Mouse (Mus musculus): ENCODE data around the gene Gm21987. TPM values are rescaled to one million over a fixed set of nuclear protein-coding genes. Genes with fewer than 3 reads are reported as not detected.

The Gm21987 gene
- polyA plus RNA-seq, 1 experiment: not detected

DNA sequence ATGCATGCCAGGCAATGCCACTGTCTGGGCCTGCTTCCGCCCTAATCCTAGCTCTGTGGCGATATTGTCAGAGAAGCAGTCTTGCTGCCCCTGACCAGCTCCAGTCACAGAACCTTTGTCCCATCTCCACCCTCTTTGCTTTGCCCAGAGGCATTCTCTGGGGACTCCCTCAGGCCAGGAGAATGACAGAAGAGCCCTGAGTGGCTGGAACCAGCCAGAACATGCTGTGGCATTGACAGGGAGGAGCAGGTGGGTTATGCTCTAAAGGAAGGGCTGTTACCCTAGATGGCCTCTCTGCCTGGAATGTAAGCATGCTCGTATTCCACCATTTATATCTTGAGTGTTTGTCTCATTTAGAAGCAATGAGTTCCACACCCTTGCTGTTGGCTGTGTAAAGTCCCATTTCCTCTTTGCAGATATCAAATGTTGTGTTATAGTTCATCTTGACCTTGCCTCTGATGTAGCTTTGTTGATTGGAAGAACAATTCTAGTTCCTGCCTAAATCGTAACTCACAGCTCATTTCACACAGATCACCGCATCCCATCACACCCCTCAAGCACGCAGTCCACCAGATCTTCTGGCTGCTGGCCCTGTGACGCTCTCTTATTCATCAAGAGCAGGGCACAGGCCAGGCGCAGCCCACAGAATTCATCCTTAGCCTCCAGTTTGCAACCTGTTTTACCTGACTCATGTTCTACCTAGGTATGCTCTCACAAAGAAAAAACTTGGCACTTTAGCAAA is 24.0 kb downstream of the Gm21987 start:
- DNase-seq (ENCODE audit: low spot score): no peak

DNA sequence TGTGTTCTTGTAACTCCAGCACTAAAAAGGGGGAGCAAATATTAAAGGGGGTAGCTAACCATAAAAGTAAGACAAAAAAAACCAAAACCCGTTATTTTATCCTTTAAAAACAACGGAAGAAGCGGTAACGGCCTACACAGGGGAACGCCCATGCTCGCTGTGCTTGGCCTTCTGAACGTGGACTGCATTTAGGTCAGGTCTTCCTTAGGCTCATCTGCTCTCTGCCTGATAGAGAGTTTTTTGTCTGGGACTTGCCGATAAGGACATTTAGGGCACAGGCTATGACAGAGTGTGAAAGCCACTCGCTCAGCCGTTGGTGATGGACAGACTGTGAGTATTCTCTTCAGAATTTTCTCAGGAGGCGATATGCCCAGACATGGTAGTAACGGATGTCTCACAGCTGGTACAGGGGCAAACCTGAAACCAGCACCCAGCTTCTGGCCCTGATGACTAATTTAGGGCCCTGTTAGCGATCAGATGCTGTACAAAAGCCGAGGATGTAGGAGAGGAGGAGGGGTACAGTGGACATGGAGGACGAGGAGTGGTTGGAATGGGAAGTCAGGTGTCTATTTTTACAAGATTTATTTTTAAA is 25.0 kb downstream of the Gm21987 start:
- no peak for DNase-seq (ENCODE audit: low spot score)

DNA sequence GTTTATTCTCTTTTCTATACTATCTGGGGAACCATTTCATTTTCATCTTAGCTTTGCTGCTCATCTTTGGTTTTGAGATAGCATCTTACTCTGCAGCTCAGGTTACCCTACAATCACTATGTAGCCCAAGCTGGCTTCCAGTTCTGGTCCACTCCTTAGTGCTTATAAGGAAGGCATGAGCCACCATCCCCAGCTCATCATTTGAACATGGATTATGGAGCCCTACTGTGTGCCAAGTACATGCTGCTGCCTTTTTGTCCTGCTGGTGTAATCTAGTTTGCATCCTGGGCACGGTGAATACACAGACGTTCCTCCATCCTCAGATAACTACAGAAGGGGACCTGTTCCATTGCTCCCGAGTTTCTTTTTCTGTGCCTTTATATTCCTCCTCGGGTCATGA is 26.0 kb downstream of the Gm21987 start:
- DNase-seq (ENCODE audit: low spot score): no peak

DNA sequence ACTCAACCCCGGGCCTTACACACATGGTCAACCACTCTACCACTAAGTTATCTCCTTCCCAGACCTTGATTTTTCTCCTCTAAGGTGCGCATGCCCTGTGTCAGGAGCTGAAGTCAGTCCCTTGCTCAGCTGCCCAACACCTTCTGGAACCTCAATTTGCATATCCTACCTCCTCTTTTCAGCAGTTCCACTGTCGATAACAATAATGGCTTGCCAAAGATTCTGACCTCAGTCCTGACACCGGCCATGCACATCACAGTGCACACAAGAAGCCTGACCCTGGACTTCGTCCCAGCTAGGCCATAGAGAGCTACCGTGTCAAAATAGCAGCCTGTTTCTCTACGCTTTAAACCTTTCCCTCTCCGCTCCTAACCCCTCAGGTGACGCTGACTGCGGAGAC is 26.6 kb downstream of the Gm21987 start:
- DNase-seq (ENCODE audit: low spot score): no peak

DNA sequence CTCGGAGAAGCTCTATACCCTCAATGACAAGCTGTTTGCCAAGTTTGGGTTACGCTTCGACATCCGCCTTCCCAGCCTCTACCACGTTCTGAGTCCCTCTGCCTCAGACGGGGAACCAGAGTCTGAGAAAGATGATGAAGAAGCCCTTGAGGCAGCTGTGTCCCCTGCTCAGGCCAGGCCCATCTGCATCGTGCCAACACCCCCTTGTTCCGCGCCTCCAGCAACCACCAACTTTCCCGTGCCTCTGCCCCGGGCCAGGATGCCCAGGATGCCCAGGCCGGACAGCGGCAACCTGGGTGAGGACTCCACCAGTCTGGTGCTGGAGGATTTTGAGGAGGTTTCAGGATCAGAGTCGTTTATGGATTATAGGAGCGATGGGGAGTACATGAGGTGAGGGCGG is 27.1 kb downstream of the Gm21987 start:
- no peak for DNase-seq (ENCODE audit: low spot score)

DNA sequence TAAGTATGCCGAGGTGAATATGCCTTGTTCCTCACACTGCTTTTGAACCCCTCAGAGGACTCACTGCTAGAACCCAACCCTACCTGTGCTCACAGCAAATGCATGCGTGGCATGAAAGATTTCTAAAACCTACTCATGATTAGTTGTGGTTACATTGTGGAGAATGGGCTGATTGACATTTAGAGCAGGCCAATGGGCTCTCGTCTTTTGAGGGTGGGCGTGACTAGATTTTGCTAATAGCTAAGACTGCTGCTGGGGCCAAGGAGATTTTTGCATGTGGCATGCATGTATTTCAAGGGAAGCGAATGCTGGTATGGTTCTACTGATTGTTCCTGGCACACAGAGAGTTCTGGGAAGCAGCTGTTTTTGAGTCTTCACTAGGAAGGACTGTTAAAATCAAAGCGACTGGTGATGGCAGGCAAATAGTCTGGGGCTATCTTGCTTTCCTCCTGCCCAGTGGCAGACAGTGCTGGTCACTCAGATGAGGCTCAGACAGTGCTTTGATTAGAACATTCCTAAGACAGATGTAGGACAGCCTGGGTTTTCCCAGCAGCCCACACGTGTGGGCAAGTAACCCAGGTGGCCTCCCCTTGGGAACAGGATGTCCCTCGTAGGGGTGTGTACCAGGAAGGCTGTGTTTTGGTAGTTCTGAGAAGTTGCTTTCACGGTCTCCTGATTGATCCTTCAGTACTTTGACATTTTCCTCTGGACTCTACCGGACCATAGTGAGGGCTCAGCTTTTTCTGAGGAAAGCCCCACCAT is 27.7 kb downstream of the Gm21987 start:
- no peak for DNase-seq (ENCODE audit: low spot score)

DNA sequence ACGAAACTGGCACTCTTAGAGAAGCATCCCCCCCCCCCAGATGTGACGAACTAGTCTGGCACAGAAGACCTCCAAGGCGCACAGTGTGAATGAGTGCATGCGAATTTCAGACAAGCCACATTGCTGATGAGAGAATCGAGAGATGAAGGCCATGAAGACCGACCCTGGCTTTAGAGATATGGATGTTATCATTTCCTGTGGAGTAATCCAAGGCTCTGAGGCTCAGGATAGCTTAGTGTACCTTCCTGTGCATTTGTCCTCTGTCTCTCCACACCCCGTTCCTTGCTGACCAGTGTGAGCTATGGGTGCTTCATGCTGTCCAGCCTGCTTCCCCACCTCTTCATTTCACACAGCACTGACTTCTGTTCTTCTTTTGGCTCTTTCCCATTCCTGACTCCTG is 28.3 kb downstream of the Gm21987 start:
- DNase-seq (ENCODE audit: low spot score): no peak

DNA sequence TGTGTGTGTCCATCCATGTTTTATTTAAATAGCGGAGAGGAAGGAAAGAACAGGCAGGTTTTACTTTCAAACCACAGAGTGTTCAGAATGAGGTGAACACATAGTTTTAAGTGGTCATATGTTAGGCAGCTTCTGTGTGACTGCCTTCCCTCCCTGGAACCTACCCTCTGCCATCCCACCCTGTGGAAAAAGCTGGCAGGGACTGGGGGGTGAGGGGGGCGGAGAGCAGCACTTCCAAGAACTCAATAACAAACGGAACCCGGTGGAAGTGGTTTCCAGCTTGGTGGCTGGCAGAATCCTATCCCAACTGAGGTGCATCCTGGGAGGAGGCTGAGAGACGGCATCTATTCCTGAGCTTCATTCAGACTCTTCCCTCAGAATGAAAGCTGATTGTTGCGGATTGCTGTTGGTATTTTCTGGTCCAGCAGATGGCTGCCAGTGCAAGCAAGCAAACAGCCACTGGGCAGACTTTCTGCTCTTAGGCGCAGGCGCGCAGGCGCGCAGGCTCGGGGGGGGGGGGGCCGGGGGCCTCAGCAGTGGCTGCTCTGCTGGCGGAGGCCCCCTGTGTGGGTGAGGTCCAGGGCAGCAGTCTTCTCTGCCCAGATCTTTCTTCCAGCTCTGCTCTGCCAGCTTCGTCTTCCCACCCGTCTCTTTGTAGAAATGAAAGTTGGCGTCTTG is 29.5 kb downstream of the Gm21987 start:
- no peak for DNase-seq (ENCODE audit: low spot score)

DNA sequence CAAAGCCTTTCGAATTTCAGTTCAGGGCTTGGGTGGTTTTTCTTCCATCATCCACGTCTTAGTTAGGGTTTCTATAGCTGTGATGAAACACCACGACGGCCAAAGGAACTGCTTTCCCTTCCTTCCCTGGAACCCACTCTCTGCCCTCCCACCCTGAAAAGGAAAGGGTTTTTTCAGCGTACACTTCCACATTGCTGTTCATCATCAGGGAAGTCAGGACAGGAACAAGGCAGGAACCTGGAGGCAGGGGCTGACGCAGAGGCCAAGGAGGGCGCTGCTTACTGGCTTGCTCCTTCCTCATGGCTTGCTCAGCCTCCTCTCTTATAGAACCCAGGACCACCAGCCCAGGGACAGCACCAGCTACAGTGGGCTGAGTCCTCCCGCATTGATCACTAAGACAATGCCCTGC is 30.0 kb downstream of the Gm21987 start:
- DNase-seq (ENCODE audit: low spot score): no peak

DNA sequence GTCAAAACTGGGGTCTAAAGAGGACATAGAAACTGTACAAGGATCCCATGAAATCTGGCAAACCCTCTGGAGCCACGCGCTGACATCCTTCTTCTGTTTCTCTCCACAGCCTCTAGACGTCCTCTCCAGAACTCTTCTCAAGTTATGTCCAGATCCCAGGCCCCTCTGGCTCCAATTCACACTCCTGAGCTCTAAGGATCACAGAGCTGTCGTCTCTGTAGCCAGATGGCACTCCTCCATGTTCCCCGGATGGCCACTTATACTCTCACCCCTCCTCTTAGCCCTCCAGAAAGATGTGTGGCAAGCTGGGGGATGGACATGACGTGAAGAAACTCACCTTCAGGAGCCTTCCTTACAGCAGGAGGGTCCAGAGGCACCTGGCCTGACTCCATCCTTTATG is 30.7 kb downstream of the Gm21987 start:
- DNase-seq (ENCODE audit: low spot score): no peak

DNA sequence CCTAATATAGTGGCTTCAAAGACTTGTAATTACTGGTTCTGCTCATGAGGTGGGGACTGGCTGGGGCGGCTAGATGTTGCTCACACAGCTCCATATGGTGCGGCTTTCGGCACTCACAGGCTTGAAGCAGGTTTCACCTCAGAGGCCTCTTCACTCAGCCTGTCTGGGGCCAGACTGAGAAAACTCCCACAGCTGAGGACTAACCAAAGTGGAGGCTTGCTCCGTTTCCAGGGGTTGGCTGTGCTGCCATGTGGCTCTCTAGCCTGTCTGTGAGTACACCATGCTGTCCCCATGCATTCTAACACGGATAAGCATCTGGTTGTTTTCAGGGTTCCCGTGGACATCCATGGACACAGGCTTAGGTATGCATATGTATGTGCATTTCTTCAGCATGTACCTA is 31.8 kb downstream of the Gm21987 start:
- DNase-seq (ENCODE audit: low spot score): no peak

- DNase-seq (ENCODE audit: low spot score): no peak
Measured at GRCm38 (mm10) chr16:38379088-38379487, 32.2 kb downstream of the Gm21987 start.

GRCm38 (mm10) chr16:38379493-38379892 is 32.7 kb downstream of the Gm21987 start:
- no peak for DNase-seq (ENCODE audit: low spot score)

GRCm38 (mm10) chr16:38379926-38380325 is 33.1 kb downstream of the Gm21987 start:
- DNase-seq (ENCODE audit: low spot score): no peak

DNA sequence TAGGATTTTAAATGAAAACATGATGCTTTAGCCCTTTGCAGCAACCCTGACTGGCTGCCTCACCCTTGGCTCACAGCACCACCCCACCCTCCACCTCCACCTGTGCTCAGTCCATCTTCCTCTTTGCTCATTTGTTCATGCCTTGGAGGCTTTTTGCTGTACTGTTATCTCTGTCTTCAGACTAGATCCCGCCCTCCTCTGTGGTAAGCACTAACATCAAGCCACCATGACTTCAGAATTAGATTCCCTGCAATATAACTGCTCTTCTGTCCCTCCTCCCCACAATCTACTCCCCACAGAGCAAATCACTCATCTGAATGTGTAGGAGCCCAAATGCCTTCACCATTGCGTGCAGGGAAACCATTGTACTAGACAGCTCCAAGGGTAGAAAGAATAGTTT is 36.8 kb downstream of the Gm21987 start:
- no peak for DNase-seq (ENCODE audit: low spot score)

DNA sequence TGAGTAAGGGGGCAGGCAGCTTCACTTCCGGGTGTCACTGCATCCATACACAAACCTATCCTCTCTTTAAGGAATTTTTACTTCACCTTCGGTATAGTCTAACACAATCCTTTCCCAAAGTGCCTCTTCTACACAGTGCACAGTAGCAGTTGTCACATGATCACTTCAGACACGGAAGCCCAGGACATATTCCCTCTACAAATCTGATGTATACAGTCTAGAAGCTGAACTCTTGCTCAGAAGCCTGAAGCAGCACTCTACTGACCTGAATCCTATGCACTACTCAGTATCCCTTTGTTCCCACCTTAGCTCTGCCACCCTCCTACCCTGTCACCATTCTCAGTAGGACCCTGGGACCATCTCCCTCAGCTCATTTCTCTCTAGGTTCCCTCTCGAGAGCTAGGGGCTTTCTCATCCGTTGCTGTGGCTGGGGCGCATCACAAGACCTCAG is 38.4 kb downstream of the Gm21987 start:
- DNase-seq (ENCODE audit: low spot score): no peak

DNA sequence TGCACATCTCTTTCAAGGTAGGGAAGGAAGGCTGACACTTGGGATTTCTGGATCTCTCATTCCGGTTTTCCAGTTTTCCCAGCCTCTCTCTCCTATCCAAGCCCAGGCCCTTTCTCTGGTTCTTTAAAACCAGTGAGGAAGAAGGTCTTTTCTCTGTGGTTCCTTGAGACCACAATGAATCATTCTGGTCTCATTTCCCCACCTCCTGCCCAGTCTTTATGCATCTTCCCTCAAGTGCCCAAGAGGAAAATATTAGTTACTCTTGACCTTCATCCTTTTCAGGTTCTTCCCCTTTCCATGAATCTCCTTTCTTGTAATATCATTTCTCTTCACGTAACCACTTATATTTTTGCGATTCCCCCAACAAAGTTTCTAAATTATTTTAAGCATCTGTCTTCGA is 38.9 kb downstream of the Gm21987 start:
- DNase-seq (ENCODE audit: low spot score): no peak

GRCm38 (mm10) chr16:38387389-38387788 is 40.5 kb downstream of the Gm21987 start:
- DNase-seq (ENCODE audit: low spot score): no peak

DNA sequence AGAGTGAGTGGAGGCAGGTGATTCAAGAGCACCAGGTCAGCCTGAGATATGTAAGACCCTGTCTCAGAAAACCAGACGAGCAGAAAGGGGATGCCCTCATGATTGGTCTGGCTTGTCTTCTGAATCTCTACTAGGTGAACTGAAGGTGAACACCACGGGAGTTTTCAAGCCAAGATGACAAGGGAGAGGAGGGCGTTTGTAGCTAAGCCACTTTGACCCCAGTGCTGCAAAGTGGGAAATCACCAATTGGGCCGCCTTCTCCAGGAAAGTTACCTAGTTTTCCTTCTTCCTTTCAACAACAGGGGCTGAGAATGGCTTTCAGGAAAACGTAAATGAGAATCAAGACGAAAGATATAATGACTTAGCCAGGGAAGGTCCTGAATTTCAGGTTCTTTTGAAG is 41.9 kb downstream of the Gm21987 start:
- DNase-seq (ENCODE audit: low spot score): no peak

DNA sequence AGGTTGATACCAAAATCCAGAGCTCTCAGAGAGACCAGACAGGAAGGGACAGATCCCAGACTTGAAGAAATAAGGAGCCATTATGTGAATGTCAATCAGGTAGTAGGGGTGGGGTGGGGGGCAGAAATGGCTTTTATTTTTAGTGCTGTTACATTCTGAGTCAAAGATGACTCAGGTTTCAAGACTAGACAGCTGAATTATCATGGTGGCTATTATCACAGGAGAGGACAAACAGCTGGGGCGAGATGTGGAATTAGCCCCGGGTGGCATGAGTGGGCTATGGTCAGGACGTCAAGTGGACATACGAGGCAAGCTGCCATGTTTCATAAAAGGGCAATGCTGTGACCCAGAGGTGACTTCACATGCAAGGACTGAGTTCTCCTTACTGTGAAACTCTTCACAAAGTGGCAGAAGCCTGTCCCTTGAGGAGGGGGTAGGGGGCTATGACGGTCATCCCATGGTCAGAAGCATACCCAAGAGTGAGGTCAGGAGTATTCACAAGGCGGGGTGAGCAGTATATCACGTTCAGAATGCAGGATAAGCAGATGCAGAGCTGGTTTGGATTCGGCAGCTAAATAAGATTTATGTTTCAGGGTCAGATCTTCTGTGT is 42.5 kb downstream of the Gm21987 start:
- DNase-seq (ENCODE audit: low spot score): no peak

DNA sequence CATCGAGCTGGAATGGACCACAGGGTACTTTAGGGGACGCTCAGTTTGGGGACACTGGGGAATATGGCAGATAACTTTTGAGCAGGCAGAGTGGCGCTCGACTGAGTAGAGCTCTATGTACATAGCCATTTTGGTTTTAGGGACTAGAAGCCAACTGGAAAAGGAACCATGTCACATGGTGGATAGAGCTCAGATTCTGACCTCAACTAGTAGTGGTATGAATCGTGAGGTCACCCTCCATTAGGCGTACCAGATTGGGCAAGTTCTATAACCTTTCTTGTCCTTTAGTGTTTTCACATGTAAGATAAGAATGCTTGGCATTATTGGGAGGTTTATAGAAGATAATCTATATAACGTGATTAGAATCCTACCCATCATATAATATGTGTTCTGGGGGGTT is 43.5 kb downstream of the Gm21987 start:
- no peak for DNase-seq (ENCODE audit: low spot score)

Data from urinary bladder, adult 2 months (tissue).